Mouse (Mus musculus) E14TG2a.4 (cell line): ENCODE data around the gene Pglyrp1.

Experiments
- CTCF ChIP-seq: conservative IDR thresholded peaks from 2 replicates; pipeline ENCODE4 v1.5.1; 2014; ENCODE audit warnings: low read length
- POU5F1 ChIP-seq: IDR thresholded peaks from 2 replicates; pipeline ENCODE4 v1.6.1; 2014; ENCODE audit warnings: low read length, borderline replicate concordance

- no peak for TF ChIP-seq POU5F1
- TF ChIP-seq CTCF, result no peak
Measured at GRCm38 (mm10) chr7:18926911-18927310, 55.8 kb downstream of the Pglyrp1 start.
